Mouse (Mus musculus): Measurements from ENCODE around the gene Map2k5. TPM values are rescaled to one million over a fixed set of nuclear protein-coding genes. Genes with fewer than 3 reads are reported as not detected.

The Map2k5 gene
- polyA plus RNA-seq, 1 experiment from 2014 or later, result 39.4 TPM

GRCm38 (mm10) chr9:63354168-63354567 is 23.5 kb downstream of the Map2k5 start:
- ATAC-seq (replicated peaks; ENCODE audit: low FRiP score) (no peak), DNase-seq (ENCODE audit: low spot score) (no peak)
- no peak overlapping the region for H3K9ac ChIP-seq (ENCODE audit: low read length)
- H3K4me3 ChIP-seq (ENCODE audit: low read depth, low read length), result no peak overlapping the region
- WGBS, result 81% methylated on average over 4 of the region's 4 CpGs
- no peaks in the 10 kb centered on the region for H3K9me3 ChIP-seq (ENCODE audit: control insufficient read depth, low read length)
- no peaks in the 10 kb centered on the region for H3K4me1 ChIP-seq (replicated peaks; ENCODE audit: control insufficient read depth, insufficient read depth, low read length)
- no peaks in the 10 kb centered on the region for H3K27me3 ChIP-seq (ENCODE audit: control insufficient read depth, insufficient read depth, low read length)
- H3K27ac ChIP-seq (ENCODE audit: low read depth, low read length), result no peak overlapping the region
- no peak overlapping the region for H3K4me2 ChIP-seq (ENCODE audit: low read depth, low read length, severe bottlenecking)
- no peaks in the 10 kb centered on the region for H3K36me3 ChIP-seq (ENCODE audit: control insufficient read depth, insufficient read depth, low read length)

GRCm38 (mm10) chr9:63350030-63350429 is 27.7 kb downstream of the Map2k5 start:
- H3K4me3 ChIP-seq (ENCODE audit: low read depth, low read length), result no peak overlapping the region
- H3K27me3 ChIP-seq (ENCODE audit: control insufficient read depth, insufficient read depth, low read length), result no peaks in the 10 kb centered on the region
- 93% methylated on average over 8 of the region's 8 CpGs for WGBS
- H3K9me3 ChIP-seq (ENCODE audit: control insufficient read depth, low read length), result no peaks in the 10 kb centered on the region
- DNase-seq (ENCODE audit: low spot score), result no peak
- no peaks in the 10 kb centered on the region for H3K4me1 ChIP-seq (replicated peaks; ENCODE audit: control insufficient read depth, insufficient read depth, low read length)
- H3K9ac ChIP-seq (ENCODE audit: low read length), result no peak overlapping the region
- H3K36me3 ChIP-seq (ENCODE audit: control insufficient read depth, insufficient read depth, low read length), result no peaks in the 10 kb centered on the region
- no peak for ATAC-seq (replicated peaks; ENCODE audit: low FRiP score)
- no peak overlapping the region for H3K27ac ChIP-seq (ENCODE audit: low read depth, low read length)
- no peak overlapping the region for H3K4me2 ChIP-seq (ENCODE audit: low read depth, low read length, severe bottlenecking)

- H3K4me3 ChIP-seq (ENCODE audit: low read depth, low read length), result no peak overlapping the region
- H3K4me2 ChIP-seq (ENCODE audit: low read depth, low read length, severe bottlenecking), result no peak overlapping the region
- 80% methylated on average over 3 of the region's 3 CpGs for WGBS
- no peaks in the 10 kb centered on the region for H3K36me3 ChIP-seq (ENCODE audit: control insufficient read depth, insufficient read depth, low read length)
- no peaks in the 10 kb centered on the region for H3K4me1 ChIP-seq (replicated peaks; ENCODE audit: control insufficient read depth, insufficient read depth, low read length)
- no peak overlapping the region for H3K27ac ChIP-seq (ENCODE audit: low read depth, low read length)
- no peaks in the 10 kb centered on the region for H3K9me3 ChIP-seq (ENCODE audit: control insufficient read depth, low read length)
- H3K27me3 ChIP-seq (ENCODE audit: control insufficient read depth, insufficient read depth, low read length), result no peaks in the 10 kb centered on the region
- no peak overlapping the region for H3K9ac ChIP-seq (ENCODE audit: low read length)
- ATAC-seq (replicated peaks; ENCODE audit: low FRiP score), result no peak
- no peak for DNase-seq (ENCODE audit: low spot score)
Measured at GRCm38 (mm10) chr9:63349241-63349640, 28.5 kb downstream of the Map2k5 start.

- H3K9me3 ChIP-seq (ENCODE audit: control insufficient read depth, low read length), result no peaks in the 10 kb centered on the region
- no peaks in the 10 kb centered on the region for H3K27me3 ChIP-seq (ENCODE audit: control insufficient read depth, insufficient read depth, low read length)
- H3K27ac ChIP-seq (ENCODE audit: low read depth, low read length), result no peak overlapping the region
- H3K9ac ChIP-seq (ENCODE audit: low read length), result no peak overlapping the region
- no peak overlapping the region for H3K4me3 ChIP-seq (ENCODE audit: low read depth, low read length)
- no peak overlapping the region for H3K4me2 ChIP-seq (ENCODE audit: low read depth, low read length, severe bottlenecking)
- no peaks in the 10 kb centered on the region for H3K36me3 ChIP-seq (ENCODE audit: control insufficient read depth, insufficient read depth, low read length)
- H3K4me1 ChIP-seq (replicated peaks; ENCODE audit: control insufficient read depth, insufficient read depth, low read length), result no peaks in the 10 kb centered on the region
- DNase-seq (ENCODE audit: low spot score), result no peak
- 81% methylated on average over 1 of the region's 1 CpGs for WGBS
- ATAC-seq (replicated peaks; ENCODE audit: low FRiP score), result no peak
Measured at GRCm38 (mm10) chr9:63348146-63348545, 29.6 kb downstream of the Map2k5 start.

- ATAC-seq (replicated peaks; ENCODE audit: low FRiP score) (no peak), DNase-seq (ENCODE audit: low spot score) (no peak)
- Histone ChIP-seq H3K9ac (ENCODE audit: low read length) (no peak overlapping the region), H3K27ac (ENCODE audit: low read depth, low read length) (no peak overlapping the region), H3K36me3 (ENCODE audit: control insufficient read depth, insufficient read depth, low read length) (no peaks in the 10 kb centered on the region), H3K4me2 (ENCODE audit: low read depth, low read length, severe bottlenecking) (no peak overlapping the region), H3K27me3 (ENCODE audit: control insufficient read depth, insufficient read depth, low read length) (no peaks in the 10 kb centered on the region), H3K4me3 (ENCODE audit: low read depth, low read length) (no peak overlapping the region), H3K9me3 (ENCODE audit: control insufficient read depth, low read length) (no peaks in the 10 kb centered on the region), H3K4me1 (replicated peaks; ENCODE audit: control insufficient read depth, insufficient read depth, low read length) (no peaks in the 10 kb centered on the region)
- WGBS, result 90% methylated on average over 6 of the region's 6 CpGs
Measured at GRCm38 (mm10) chr9:63346029-63346428, 31.7 kb downstream of the Map2k5 start.

GRCm38 (mm10) chr9:63341761-63342160 is 35.9 kb downstream of the Map2k5 start:
- DNase-seq (ENCODE audit: low spot score) (no peak), ATAC-seq (replicated peaks; ENCODE audit: low FRiP score) (no peak)
- H3K36me3 ChIP-seq (ENCODE audit: control insufficient read depth, insufficient read depth, low read length), result no peaks in the 10 kb centered on the region
- no peak overlapping the region for H3K9ac ChIP-seq (ENCODE audit: low read length)
- no peaks in the 10 kb centered on the region for H3K4me1 ChIP-seq (replicated peaks; ENCODE audit: control insufficient read depth, insufficient read depth, low read length)
- H3K9me3 ChIP-seq (ENCODE audit: control insufficient read depth, low read length), result no peaks in the 10 kb centered on the region
- H3K4me2 ChIP-seq (ENCODE audit: low read depth, low read length, severe bottlenecking), result no peak overlapping the region
- H3K27me3 ChIP-seq (ENCODE audit: control insufficient read depth, insufficient read depth, low read length), result no peaks in the 10 kb centered on the region
- no peak overlapping the region for H3K4me3 ChIP-seq (ENCODE audit: low read depth, low read length)
- no peak overlapping the region; the same call in 1 of the 2 replicates for H3K27ac ChIP-seq (ENCODE audit: low read depth, low read length)
- 78% methylated on average over 3 of the region's 3 CpGs for WGBS

GRCm38 (mm10) chr9:63339256-63339655 is 38.4 kb downstream of the Map2k5 start:
- no peak overlapping the region for H3K4me3 ChIP-seq (ENCODE audit: low read depth, low read length)
- H3K9me3 ChIP-seq (ENCODE audit: control insufficient read depth, low read length), result no peaks in the 10 kb centered on the region
- DNase-seq (ENCODE audit: low spot score) (no peak), ATAC-seq (replicated peaks; ENCODE audit: low FRiP score) (no peak)
- no peaks in the 10 kb centered on the region for H3K27me3 ChIP-seq (ENCODE audit: control insufficient read depth, insufficient read depth, low read length)
- no peaks in the 10 kb centered on the region for H3K4me1 ChIP-seq (replicated peaks; ENCODE audit: control insufficient read depth, insufficient read depth, low read length)
- 37% methylated on average over 6 of the region's 6 CpGs for WGBS
- H3K9ac ChIP-seq (ENCODE audit: low read length), result no peak overlapping the region
- H3K4me2 ChIP-seq (ENCODE audit: low read depth, low read length, severe bottlenecking), result no peak overlapping the region
- H3K27ac ChIP-seq (ENCODE audit: low read depth, low read length), result no peak overlapping the region
- no peaks in the 10 kb centered on the region; the same call in 1 of the 2 replicates for H3K36me3 ChIP-seq (ENCODE audit: control insufficient read depth, insufficient read depth, low read length)

- Histone ChIP-seq H3K9me3 (ENCODE audit: control insufficient read depth, low read length) (no peaks in the 10 kb centered on the region), H3K4me3 (ENCODE audit: low read depth, low read length) (no peak overlapping the region), H3K9ac (ENCODE audit: low read length) (no peak overlapping the region), H3K27me3 (ENCODE audit: control insufficient read depth, insufficient read depth, low read length) (no peaks in the 10 kb centered on the region), H3K4me2 (ENCODE audit: low read depth, low read length, severe bottlenecking) (no peak overlapping the region), H3K36me3 (ENCODE audit: control insufficient read depth, insufficient read depth, low read length) (no peaks in the 10 kb centered on the region; the same call in 1 of the 2 replicates), H3K4me1 (replicated peaks; ENCODE audit: control insufficient read depth, insufficient read depth, low read length) (no peaks in the 10 kb centered on the region), H3K27ac (ENCODE audit: low read depth, low read length) (no peak overlapping the region)
- no peak for DNase-seq (ENCODE audit: low spot score)
- 73% methylated on average over 6 of the region's 6 CpGs for WGBS
- no peak for ATAC-seq (replicated peaks; ENCODE audit: low FRiP score)
Measured at GRCm38 (mm10) chr9:63338716-63339115, 39.0 kb downstream of the Map2k5 start.

GRCm38 (mm10) chr9:63335816-63336215 is 41.9 kb downstream of the Map2k5 start:
- Histone ChIP-seq H3K4me1 (replicated peaks; ENCODE audit: control insufficient read depth, insufficient read depth, low read length) (no peaks in the 10 kb centered on the region), H3K27ac (ENCODE audit: low read depth, low read length) (no peak overlapping the region), H3K9ac (ENCODE audit: low read length) (no peak overlapping the region), H3K27me3 (ENCODE audit: control insufficient read depth, insufficient read depth, low read length) (no peaks in the 10 kb centered on the region), H3K36me3 (ENCODE audit: control insufficient read depth, insufficient read depth, low read length) (no peaks in the 10 kb centered on the region; the same call in 1 of the 2 replicates), H3K9me3 (ENCODE audit: control insufficient read depth, low read length) (no peaks in the 10 kb centered on the region), H3K4me3 (ENCODE audit: low read depth, low read length) (no peak overlapping the region), H3K4me2 (ENCODE audit: low read depth, low read length, severe bottlenecking) (no peak overlapping the region)
- DNase-seq (ENCODE audit: low spot score) (no peak), ATAC-seq (replicated peaks; ENCODE audit: low FRiP score) (no peak)
- WGBS, result 94% methylated on average over 4 of the region's 4 CpGs
